Mouse (Mus musculus) CH12.LX (cell line): ENCODE data around the gene Dpf1.

Experiments
- CTCF ChIP-seq, 2 experiments: IDR thresholded peaks in 1 of 2; conservative IDR thresholded peaks in 1 of 2; 2 replicates each; pipeline ENCODE4 v1.5.1; 2011 to 2012; ENCODE audit warnings: low read depth in 2 of 2, low read length in 2 of 2, improper control_type of control experiment in 1 of 2, inconsistent platforms in 1 of 2, mild to moderate bottlenecking in 1 of 2, moderate library complexity in 1 of 2
- EP300 ChIP-seq: IDR thresholded peaks from 2 replicates; pipeline ENCODE4 v1.6.1; 2011; ENCODE audit warnings: low read length, improper control_type of control experiment
- POLR2A ChIP-seq: IDR thresholded peaks from 2 replicates; pipeline ENCODE4 v1.6.1; 2011; ENCODE audit warnings: low read depth, mild to moderate bottlenecking, improper control_type of control experiment, low read length
- TCF12 ChIP-seq: IDR thresholded peaks from 2 replicates; pipeline ENCODE4 v1.6.1; 2014; ENCODE audit warnings: low read depth, mild to moderate bottlenecking, inconsistent platforms, low read length, improper control_type of control experiment
- ZNF384 ChIP-seq: IDR thresholded peaks from 2 replicates; pipeline ENCODE4 v1.6.1; 2012; ENCODE audit warnings: low read depth, low read length, improper control_type of control experiment, inconsistent platforms

DNA sequence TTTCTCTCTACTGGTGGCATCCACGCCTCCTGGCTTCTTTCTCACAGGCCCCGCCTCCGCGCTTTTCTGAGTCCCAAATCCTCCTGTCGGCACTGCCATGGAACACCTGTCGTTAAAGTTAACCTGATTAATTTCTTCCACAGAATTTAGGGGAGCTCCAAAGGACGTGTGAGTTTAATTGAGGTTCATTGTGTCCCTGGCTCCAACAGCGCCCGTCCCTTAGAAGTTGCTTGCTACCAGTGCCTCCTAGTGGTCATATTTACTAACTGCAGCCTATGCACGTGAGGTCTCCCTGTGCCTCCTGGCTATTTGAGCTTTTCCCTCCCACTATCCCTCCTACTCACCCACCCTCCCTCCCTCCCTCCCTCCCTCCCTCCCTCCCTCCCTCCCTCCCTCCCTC, 6.8 kb upstream of the Dpf1 start:
- TF ChIP-seq CTCF (conservative IDR thresholded peaks at IDR 0.05 in 1 of 2, IDR thresholded peaks at IDR 0.05 in 1 of 2; ENCODE audit: low read depth in 2 of 2, low read length in 2 of 2) (peak; percentile 75 to 90), POLR2A (no peak), ZNF384 (no peak), TCF12 (no peak), EP300 (no peak)
